Mouse (Mus musculus) midbrain, postnatal 0 days (tissue): Measurements from ENCODE around the gene Dync1h1. TPM values are rescaled to one million over a fixed set of nuclear protein-coding genes. Genes with fewer than 3 reads are reported as not detected.
A peak's percentile ranks its signal among the peaks of the same experiment; 100 is the strongest.

Experiments
- ATAC-seq: fragments of 200-750 bp; cut with Nextera tagmentation; 2 replicates; pipeline ENCODE4 v1.8.0; 2017; ENCODE audit warnings: moderate number of reproducible peaks, mild to moderate bottlenecking, moderate TSS enrichment, moderate library complexity; ENCODE audit not compliant: low FRiP score
- DNase-seq: peaks from one replicate; pipeline ENCODE4 v3.0.0-alpha.2; 2015; ENCODE audit warnings: low spot score
- H3K27ac ChIP-seq: fragments of 300-500 bp; sonication (generic); 2 replicates; pipeline ENCODE4 v1.5.1; 2014; ENCODE audit warnings: low read depth, mild to moderate bottlenecking, low read length, mixed read lengths
- H3K27me3 ChIP-seq: fragments of 300-500 bp; sonication (generic); 2 replicates; pipeline ENCODE4 v1.6.1; 2014; ENCODE audit warnings: low read length, control low read depth, mixed read lengths; ENCODE audit not compliant: insufficient read depth
- H3K36me3 ChIP-seq: fragments of 300-500 bp; sonication (generic); 2 replicates; pipeline ENCODE4 v1.6.1; 2014; ENCODE audit warnings: low read length, control low read depth, mixed read lengths; ENCODE audit not compliant: insufficient read depth
- H3K4me1 ChIP-seq: fragments of 300-500 bp; sonication (generic); 2 replicates; pipeline ENCODE4 v1.6.1; 2014; ENCODE audit warnings: mild to moderate bottlenecking, control low read depth, antibody characterized with exemption, low read length, mixed read lengths; ENCODE audit not compliant: insufficient read depth
- H3K4me2 ChIP-seq: fragments of 300-500 bp; sonication (generic); 2 replicates; pipeline ENCODE4 v1.6.1; 2014; ENCODE audit warnings: low read depth, mild to moderate bottlenecking, low read length, mixed read lengths; ENCODE audit not compliant: poor library complexity, severe bottlenecking
- H3K4me3 ChIP-seq: fragments of 300-500 bp; sonication (generic); 2 replicates; pipeline ENCODE4 v1.5.1; 2014; ENCODE audit warnings: low read depth, mild to moderate bottlenecking, low read length, moderate library complexity
- H3K9ac ChIP-seq: fragments of 300-500 bp; sonication (generic); replicated peaks from 2 replicates; pipeline ENCODE4 v1.6.1; 2014; ENCODE audit warnings: mild to moderate bottlenecking, low read length, moderate library complexity, mixed read lengths; ENCODE audit not compliant: poor library complexity, severe bottlenecking
- H3K9me3 ChIP-seq: fragments of 300-500 bp; sonication (generic); 2 replicates; pipeline ENCODE4 v1.6.1; 2016; ENCODE audit warnings: low read length, control low read depth
- CTCF ChIP-seq: IDR thresholded peaks from 2 replicates; pipeline ENCODE4 v1.5.1; 2016; ENCODE audit warnings: antibody characterized with exemption, mild to moderate bottlenecking
- WGBS: fragments of 180-500 bp; shearing (Covaris S2); extraction: QIAGEN DNeasy Blood & Tissue Kit; methylation state at CpG from one replicate; pipeline ENCODE4 v1.1.7; 2014; 5-methylcytosine and 5-hydroxymethylcytosine counted together
- polyA plus RNA-seq: library from polyadenylated mRNA; unstranded; fragments of >200 nt; fragmentation: Nextera tagmentation; extraction: Ambion mirVana; gene quantifications from 2 replicates; pipeline ENCODE4 v1.2.1, GENCODE M21; 2015
- total RNA-seq: library from RNA; depleted of rRNA; stranded (reverse); fragments of >200 nt; gene quantifications from 2 replicates; pipeline ENCODE4 v1.2.3, GENCODE M21; 2014; rRNA removed

Dync1h1 gene
- total RNA-seq (271 and 313 TPM in 2 replicates), polyA plus RNA-seq (52.1 and 60.3 TPM in 2 replicates)

DNA sequence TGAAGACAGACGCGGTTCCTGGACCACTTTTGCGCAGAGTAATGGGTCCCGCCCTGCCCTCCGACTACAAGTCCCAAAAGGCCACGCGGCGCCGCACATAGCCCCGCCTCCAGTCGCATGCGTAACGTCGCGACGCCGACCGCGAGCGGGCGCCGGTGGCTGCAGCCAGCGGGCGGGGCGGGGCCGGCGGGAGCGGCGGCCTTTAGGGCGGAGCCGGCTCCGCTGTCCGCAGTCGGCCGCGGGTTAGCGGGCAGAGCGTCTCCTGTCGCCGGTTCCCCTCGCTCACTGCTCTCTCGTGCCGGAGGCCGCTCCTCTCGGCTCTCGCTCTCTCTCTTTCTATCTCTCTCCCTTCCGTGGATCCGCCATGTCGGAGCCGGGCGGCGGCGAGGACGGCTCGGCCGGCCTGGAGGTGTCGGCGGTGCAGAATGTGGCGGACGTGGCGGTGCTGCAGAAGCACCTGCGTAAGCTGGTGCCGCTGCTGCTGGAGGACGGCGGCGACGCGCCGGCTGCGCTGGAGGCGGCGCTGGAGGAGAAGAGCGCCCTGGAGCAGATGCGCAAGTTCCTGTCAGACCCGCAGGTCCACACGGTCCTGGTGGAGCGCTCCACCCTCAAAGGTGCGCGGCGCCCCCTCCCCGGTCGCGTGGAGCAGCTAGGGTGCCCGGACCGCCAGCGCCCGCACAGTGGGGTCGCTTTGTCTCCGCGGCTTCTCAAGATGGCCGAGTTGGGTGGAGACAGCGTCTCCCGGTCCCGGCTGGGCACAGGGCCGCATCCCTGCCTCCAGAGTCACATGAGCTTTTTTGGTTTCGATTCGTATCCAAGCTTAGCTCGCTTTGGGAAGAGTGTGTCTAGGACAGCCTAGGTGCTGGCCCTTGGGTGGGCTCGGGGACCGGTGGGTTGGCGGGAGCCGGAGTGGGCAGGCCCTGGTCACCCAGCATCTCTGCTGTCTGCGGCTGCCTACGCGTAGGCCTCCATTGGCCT is at the start of gene Dync1h1:
TSS of gene Dync1h1 (plus strand) at position 212 of the 978 bp plus-strand sequence.
- peak within 1 kb of the TSS; percentile 99 for H3K9ac ChIP-seq
- no peaks in the 10 kb centered on the region for H3K36me3 ChIP-seq
- peaks cover 16% of the 10 kb centered on the region; the same call in 1 of the 2 replicates for H3K4me1 ChIP-seq
- TF ChIP-seq CTCF = 0 out of 2 replicates have a peak, but pooled peaks have one; percentile 4
- H3K4me2 ChIP-seq = peak within 1 kb of the TSS; percentile 72
- DNase-seq = peak; percentile 96
- under 1% methylated on average over 83 of the region's 105 CpGs for WGBS
- peak within 1 kb of the TSS; percentile 93 for H3K4me3 ChIP-seq
- peak within 1 kb of the TSS; percentile 98 for H3K27ac ChIP-seq
- no peaks in the 10 kb centered on the region for H3K27me3 ChIP-seq
- H3K9me3 ChIP-seq = no peaks in the 10 kb centered on the region
- peak; percentile 93 for ATAC-seq

- Histone ChIP-seq H3K27me3 (no peaks in the 10 kb centered on the region), H3K9me3 (no peaks in the 10 kb centered on the region), H3K27ac (no peak overlapping the region), H3K4me3 (no peak overlapping the region), H3K4me1 (no peaks in the 10 kb centered on the region), H3K9ac (no peak overlapping the region), H3K36me3 (peaks cover 76% of the 10 kb centered on the region), H3K4me2 (no peak overlapping the region)
- ATAC-seq (no peak), DNase-seq (no peak)
- WGBS = 87% methylated on average over 13 of the region's 13 CpGs
- TF ChIP-seq CTCF = no peak
Measured at GRCm38 (mm10) chr12:110552113-110552512, 49.1 kb upstream of the Dync1h1 start.

- WGBS = 95% methylated on average over 5 of the region's 5 CpGs
- no peaks in the 10 kb centered on the region for H3K4me1 ChIP-seq
- H3K27ac ChIP-seq = no peak overlapping the region
- H3K27me3 ChIP-seq = no peaks in the 10 kb centered on the region
- no peak overlapping the region for H3K9ac ChIP-seq
- no peak for DNase-seq
- no peak overlapping the region for H3K4me3 ChIP-seq
- ATAC-seq = no peak
- TF ChIP-seq CTCF = no peak
- no peaks in the 10 kb centered on the region for H3K9me3 ChIP-seq
- H3K4me2 ChIP-seq = no peak overlapping the region
- H3K36me3 ChIP-seq = peaks cover 72% of the 10 kb centered on the region
Measured at GRCm38 (mm10) chr12:110553362-110553761, 47.9 kb upstream of the Dync1h1 start.

DNA sequence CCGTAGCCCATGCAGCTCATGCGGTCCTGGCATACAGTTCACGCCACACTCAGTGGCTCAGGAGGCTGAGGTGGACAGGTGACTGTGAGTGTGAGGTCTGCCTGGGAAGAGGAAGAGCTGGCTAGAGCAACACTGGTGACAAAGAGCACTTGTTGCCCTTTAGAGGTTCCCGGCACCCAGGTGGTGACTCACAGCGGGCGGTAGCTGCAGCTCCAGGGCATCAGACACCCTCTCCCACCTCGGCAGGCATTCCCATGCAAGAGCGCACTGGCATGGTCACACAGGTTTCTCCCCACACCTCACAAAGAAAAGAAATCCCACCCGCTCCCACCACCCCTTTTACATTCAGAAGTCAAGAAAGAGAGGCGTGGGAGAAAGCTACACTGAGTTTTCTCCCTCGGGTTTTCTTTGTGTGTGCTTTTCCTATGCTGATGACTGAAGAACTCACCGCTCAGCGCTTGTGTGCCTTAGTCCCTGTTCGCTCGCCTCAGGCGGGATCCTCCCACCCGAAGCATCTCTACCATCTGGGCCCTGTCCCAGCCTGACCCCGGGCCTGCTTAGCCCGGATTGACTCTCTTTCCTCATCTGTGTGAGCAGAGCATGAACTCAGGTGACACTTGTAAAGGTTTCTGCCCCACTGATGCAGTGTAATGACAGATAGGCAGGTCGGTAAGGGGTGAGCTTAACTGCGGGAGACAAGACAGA is 45.6 kb upstream of the Dync1h1 start:
- no peak for TF ChIP-seq CTCF
- ATAC-seq = no peak
- WGBS = 92% methylated on average over 21 of the region's 21 CpGs
- Histone ChIP-seq H3K4me1 (no peaks in the 10 kb centered on the region), H3K9ac (no peak overlapping the region), H3K9me3 (no peaks in the 10 kb centered on the region), H3K4me2 (no peak overlapping the region), H3K27ac (no peak overlapping the region), H3K27me3 (no peaks in the 10 kb centered on the region), H3K36me3 (peaks cover 68% of the 10 kb centered on the region), H3K4me3 (no peak overlapping the region)
- DNase-seq = no peak

- 50% methylated on average over 18 of the region's 18 CpGs for WGBS
- Histone ChIP-seq H3K4me2 (no peak overlapping the region), H3K9me3 (no peaks in the 10 kb centered on the region), H3K27ac (no peak overlapping the region), H3K27me3 (no peaks in the 10 kb centered on the region), H3K4me3 (no peak overlapping the region), H3K36me3 (peaks cover 61% of the 10 kb centered on the region), H3K9ac (no peak overlapping the region), H3K4me1 (no peaks in the 10 kb centered on the region)
- peak; percentile 66 for DNase-seq
- no peak for TF ChIP-seq CTCF
- ATAC-seq = no peak; the same call in 1 of the 2 replicates
Measured at GRCm38 (mm10) chr12:110556861-110557628, 44.2 kb upstream of the Dync1h1 start.
